Mouse (Mus musculus): ENCODE measurements around the gene Hsd11b1.
"Not testable (repeated sequence)": the region's sequence is repeated elsewhere in the genome, so short reads cannot be mapped to it uniquely, and the experiment has no call there.

The Hsd11b1 gene

GRCm38 (mm10) chr1:193263955-193264598, at the start of gene Hsd11b1:
TSS of gene Hsd11b1 (minus strand) at chr1:193264075.
- DNase-seq (ENCODE audit: low spot score): no peak

- no peak for DNase-seq (ENCODE audit: low spot score)
Observed at GRCm38 (mm10) chr1:193311596-193311995, 47.7 kb upstream of the Hsd11b1 start.

GRCm38 (mm10) chr1:193310519-193311085, 46.7 kb upstream of the Hsd11b1 start:
- DNase-seq (ENCODE audit: low spot score): no peak

GRCm38 (mm10) chr1:193309785-193310518, 46.1 kb upstream of the Hsd11b1 start:
- no peak for DNase-seq (ENCODE audit: low spot score)

- DNase-seq (ENCODE audit: low spot score): no peak
Observed at GRCm38 (mm10) chr1:193306832-193307231, 43.0 kb upstream of the Hsd11b1 start.

- DNase-seq (ENCODE audit: low spot score): no peak
Observed at GRCm38 (mm10) chr1:193305386-193305785, 41.5 kb upstream of the Hsd11b1 start.

GRCm38 (mm10) chr1:193303096-193303495, 39.2 kb upstream of the Hsd11b1 start:
- no peak for DNase-seq (ENCODE audit: low spot score)

GRCm38 (mm10) chr1:193302093-193302405, 38.2 kb upstream of the Hsd11b1 start:
- DNase-seq (ENCODE audit: low spot score): no peak

GRCm38 (mm10) chr1:193301216-193302092, 37.6 kb upstream of the Hsd11b1 start:
- peak; percentile 89 for DNase-seq (ENCODE audit: low spot score)

GRCm38 (mm10) chr1:193299995-193300394, 36.1 kb upstream of the Hsd11b1 start:
- peak; percentile 50 for DNase-seq (ENCODE audit: low spot score)

GRCm38 (mm10) chr1:193298141-193298765, 34.4 kb upstream of the Hsd11b1 start:
- no peak for DNase-seq (ENCODE audit: low spot score)

- no peak for DNase-seq (ENCODE audit: low spot score)
Observed at GRCm38 (mm10) chr1:193295920-193296319, 32.0 kb upstream of the Hsd11b1 start.

- DNase-seq (ENCODE audit: low spot score): no peak
Observed at GRCm38 (mm10) chr1:193293926-193294325, 30.1 kb upstream of the Hsd11b1 start.

GRCm38 (mm10) chr1:193293039-193293438, 29.2 kb upstream of the Hsd11b1 start:
- DNase-seq (ENCODE audit: low spot score): no peak

- DNase-seq (ENCODE audit: low spot score): no peak
Observed at GRCm38 (mm10) chr1:193290686-193291085, 26.8 kb upstream of the Hsd11b1 start.

- no peak for DNase-seq (ENCODE audit: low spot score)
Observed at GRCm38 (mm10) chr1:193289914-193290313, 26.0 kb upstream of the Hsd11b1 start.

GRCm38 (mm10) chr1:193289076-193289475, 25.2 kb upstream of the Hsd11b1 start:
- DNase-seq (ENCODE audit: low spot score): no peak

- DNase-seq (ENCODE audit: low spot score): no peak
Observed at GRCm38 (mm10) chr1:193287578-193287977, 23.7 kb upstream of the Hsd11b1 start.

- DNase-seq (ENCODE audit: low spot score): not testable (repeated sequence)
Observed at GRCm38 (mm10) chr1:193285766-193286325, 22.0 kb upstream of the Hsd11b1 start.

- no peak for DNase-seq (ENCODE audit: low spot score)
Observed at GRCm38 (mm10) chr1:193284228-193284779, 20.4 kb upstream of the Hsd11b1 start.

GRCm38 (mm10) chr1:193281344-193281743, 17.5 kb upstream of the Hsd11b1 start:
- no peak for DNase-seq (ENCODE audit: low spot score)

Measured in urinary bladder, postnatal 14 days (tissue).